Comparison of ENCODE assay signal across 19 mouse cellular contexts in the genomic region with DNA sequence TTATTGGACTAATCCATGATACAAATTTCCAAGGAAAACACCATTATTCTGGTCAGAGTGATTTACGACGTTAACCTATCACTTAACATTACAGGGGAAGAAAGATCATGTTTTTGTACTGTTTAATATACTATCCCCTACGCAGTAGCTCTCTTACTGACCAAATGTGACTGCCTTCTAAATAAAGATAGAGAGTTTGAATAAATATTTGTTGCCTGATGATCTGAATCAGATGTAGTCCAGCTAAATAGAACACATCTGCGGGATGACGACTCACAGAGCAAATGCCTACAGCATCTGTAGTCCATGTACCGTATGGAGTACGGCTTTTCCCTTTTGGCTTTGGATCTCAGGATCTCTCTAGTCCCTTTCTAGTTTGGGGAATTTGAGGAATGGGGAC.
DNase-seq lines count a peak whose midpoint lies in the region; ATAC-seq and TF ChIP-seq lines count a peak whose summit lies in the region.
"Had no signal": no experiment of that assay in that cellular context is flagged by ENCODE, and none has a peak within 500 bp of the region (broad histone marks: within the 10 kb centered on the region; RNA-seq: fewer than 3 reads in every experiment).

No protein-coding gene starts in this region.

- 50% methylated on average over 7 of the region's 7 CpGs for WGBS in kidney, embryonic 14.5 days
- WGBS in limb, embryonic 14.5 days, result 74% methylated on average over 7 of the region's 7 CpGs
- WGBS in limb, embryonic 10.5 days, result 85% methylated on average over 7 of the region's 7 CpGs
- WGBS in hindbrain, embryonic 12.5 days, result 91% methylated on average over 7 of the region's 7 CpGs
- 90% methylated on average over 7 of the region's 7 CpGs for WGBS in midbrain, embryonic 14.5 days

- no peak for TF ChIP-seq POLR2A in limb, embryonic 14.5 days (IDR thresholded peaks at IDR 0.05; ENCODE audit: borderline replicate concordance, extremely low read depth, insufficient read depth, insufficient read length)

- DNase-seq in kidney, postnatal 4 days, result no peak
- DNase-seq in limb, embryonic 14.5 days (ENCODE audit: low spot score), result peak; percentile 44
- no peak for DNase-seq in limb, embryonic 10.5 days (ENCODE audit: low spot score)
- peak; percentile 17 for DNase-seq in MN1 (ENCODE audit: low spot score)
- peak; percentile 10 for DNase-seq in Muller cell, postnatal 12 days (ENCODE audit: inconsistent ontology term)
- DNase-seq in midbrain, embryonic 14.5 days, result no peak
- DNase-seq: cerebellum, adult 11 months; cerebellum, adult 8-10 months; embryo, embryonic 11 days; gastrocnemius, postnatal 14 days; heart, postnatal 10 days; heart, postnatal 4 days had no signal

- H3K9ac ChIP-seq in kidney, embryonic 14.5 days (ENCODE audit: low read depth, low read length), result no peak overlapping the region
- H3K9ac ChIP-seq in limb, embryonic 14.5 days (ENCODE audit: low read depth, low read length, severe bottlenecking), result no peak overlapping the region
- no peak overlapping the region for H3K9ac ChIP-seq in hindbrain, embryonic 12.5 days
- no peak overlapping the region for H3K9ac ChIP-seq in midbrain, embryonic 14.5 days (replicated peaks; ENCODE audit: low read length)
- H3K9ac ChIP-seq: embryonic facial prominence, embryonic 12.5 days; forebrain, embryonic 12.5 days; hindbrain, embryonic 13.5 days had no signal

- no peak overlapping the region for H3K27ac ChIP-seq in kidney, embryonic 14.5 days (ENCODE audit: low read depth, low read length)
- no peak overlapping the region for H3K27ac ChIP-seq in limb, embryonic 14.5 days (replicated peaks; ENCODE audit: low read depth, low read length)
- no peak overlapping the region for H3K27ac ChIP-seq in limb, embryonic 10.5 days
- no peak overlapping the region for H3K27ac ChIP-seq in hindbrain, embryonic 12.5 days
- H3K27ac ChIP-seq in midbrain, embryonic 14.5 days (replicated peaks; ENCODE audit: low read depth, low read length), result no peak overlapping the region
- H3K27ac ChIP-seq: embryonic facial prominence, embryonic 12.5 days; forebrain, embryonic 12.5 days; heart, embryonic 10.5 days; hindbrain, embryonic 13.5 days had no signal

- H3K4me2 ChIP-seq in kidney, embryonic 14.5 days (replicated peaks; ENCODE audit: low read depth, low read length), result no peak overlapping the region
- H3K4me2 ChIP-seq in limb, embryonic 14.5 days (replicated peaks; ENCODE audit: low read depth, low read length, severe bottlenecking), result no peak overlapping the region
- H3K4me2 ChIP-seq in hindbrain, embryonic 12.5 days (replicated peaks), result no peak overlapping the region
- no peak overlapping the region for H3K4me2 ChIP-seq in midbrain, embryonic 14.5 days (ENCODE audit: low read length)
- H3K4me2 ChIP-seq: embryonic facial prominence, embryonic 12.5 days; forebrain, embryonic 12.5 days; hindbrain, embryonic 13.5 days had no signal

- H3K27me3 ChIP-seq in kidney, embryonic 14.5 days (ENCODE audit: control insufficient read depth, insufficient read depth, low read length), result no peaks in the 10 kb centered on the region
- no peaks in the 10 kb centered on the region for H3K27me3 ChIP-seq in limb, embryonic 14.5 days (ENCODE audit: control insufficient read depth, insufficient read depth, low read length)
- H3K27me3 ChIP-seq in limb, embryonic 10.5 days (ENCODE audit: low read depth, poor library complexity, severe bottlenecking), result no peaks in the 10 kb centered on the region
- H3K27me3 ChIP-seq in hindbrain, embryonic 12.5 days, result no peaks in the 10 kb centered on the region
- H3K27me3 ChIP-seq in midbrain, embryonic 14.5 days (ENCODE audit: control insufficient read depth, insufficient read depth, low read length), result no peaks in the 10 kb centered on the region
- H3K27me3 ChIP-seq: embryonic facial prominence, embryonic 12.5 days; hindbrain, embryonic 13.5 days had no signal

- H3K9me3 ChIP-seq in kidney, embryonic 14.5 days (ENCODE audit: control insufficient read depth, low read length), result no peaks in the 10 kb centered on the region
- H3K9me3 ChIP-seq in limb, embryonic 14.5 days (ENCODE audit: control insufficient read depth, low read length), result no peaks in the 10 kb centered on the region
- no peaks in the 10 kb centered on the region for H3K9me3 ChIP-seq in limb, embryonic 10.5 days (replicated peaks)
- H3K9me3 ChIP-seq in hindbrain, embryonic 12.5 days (replicated peaks), result no peaks in the 10 kb centered on the region
- no peaks in the 10 kb centered on the region for H3K9me3 ChIP-seq in midbrain, embryonic 14.5 days (ENCODE audit: control insufficient read depth, low read length)
- H3K9me3 ChIP-seq: embryonic facial prominence, embryonic 12.5 days; forebrain, embryonic 12.5 days; heart, embryonic 10.5 days; hindbrain, embryonic 13.5 days had no signal

- no peak overlapping the region for H3K4me3 ChIP-seq in kidney, embryonic 14.5 days (ENCODE audit: low read length)
- no peak overlapping the region for H3K4me3 ChIP-seq in limb, embryonic 14.5 days (replicated peaks; ENCODE audit: low read length)
- H3K4me3 ChIP-seq in limb, embryonic 10.5 days, result no peak overlapping the region
- H3K4me3 ChIP-seq in hindbrain, embryonic 12.5 days, result no peak overlapping the region
- no peak overlapping the region for H3K4me3 ChIP-seq in midbrain, embryonic 14.5 days (replicated peaks; ENCODE audit: low read depth, low read length)
- H3K4me3 ChIP-seq: embryonic facial prominence, embryonic 12.5 days; forebrain, embryonic 12.5 days; heart, embryonic 10.5 days; hindbrain, embryonic 13.5 days had no signal

- no peaks in the 10 kb centered on the region for H3K4me1 ChIP-seq in kidney, embryonic 14.5 days (ENCODE audit: control insufficient read depth, insufficient read depth, low read length)
- no peaks in the 10 kb centered on the region for H3K4me1 ChIP-seq in limb, embryonic 14.5 days (ENCODE audit: control insufficient read depth, insufficient read depth, low read length)
- H3K4me1 ChIP-seq in limb, embryonic 10.5 days, result no peaks in the 10 kb centered on the region
- no peaks in the 10 kb centered on the region for H3K4me1 ChIP-seq in hindbrain, embryonic 12.5 days
- no peaks in the 10 kb centered on the region for H3K4me1 ChIP-seq in midbrain, embryonic 14.5 days (ENCODE audit: control insufficient read depth, insufficient read depth, low read length)
- H3K4me1 ChIP-seq: embryonic facial prominence, embryonic 12.5 days; forebrain, embryonic 12.5 days; heart, embryonic 10.5 days; hindbrain, embryonic 13.5 days had no signal

- peak; percentile 71; the same call in 1 of the 2 replicates for ATAC-seq in kidney, embryonic 14.5 days (ENCODE audit: low FRiP score, low TSS enrichment)
- ATAC-seq in limb, embryonic 14.5 days (ENCODE audit: low FRiP score, low read depth), result no peak; the same call in 1 of the 2 replicates
- ATAC-seq in hindbrain, embryonic 12.5 days (ENCODE audit: low FRiP score), result no peak
- ATAC-seq in midbrain, embryonic 14.5 days (ENCODE audit: low FRiP score, low TSS enrichment), result no peak
- ATAC-seq: forebrain, embryonic 16.5 days had no signal

- H3K36me3 ChIP-seq in kidney, embryonic 14.5 days (ENCODE audit: control insufficient read depth, insufficient read depth, low read length), result no peaks in the 10 kb centered on the region
- no peaks in the 10 kb centered on the region for H3K36me3 ChIP-seq in limb, embryonic 14.5 days (ENCODE audit: control insufficient read depth, insufficient read depth, low read length)
- no peaks in the 10 kb centered on the region for H3K36me3 ChIP-seq in limb, embryonic 10.5 days
- H3K36me3 ChIP-seq in hindbrain, embryonic 12.5 days, result no peaks in the 10 kb centered on the region
- H3K36me3 ChIP-seq in midbrain, embryonic 14.5 days (ENCODE audit: control insufficient read depth, insufficient read depth, low read length), result no peaks in the 10 kb centered on the region
- H3K36me3 ChIP-seq: embryonic facial prominence, embryonic 12.5 days; forebrain, embryonic 12.5 days; heart, embryonic 10.5 days; hindbrain, embryonic 13.5 days had no signal

Comparison
In these comparisons a context has a peak if more than half of its experiments do, and no peak if none do; other contexts are left out.
1. DNase-seq: peak in limb, embryonic 14.5 days (single experiment), MN1 (single experiment) and Muller cell, postnatal 12 days (single experiment); none in kidney, postnatal 4 days (0 of 2), limb, embryonic 10.5 days (single experiment) and midbrain, embryonic 14.5 days (single experiment).